Mouse (Mus musculus) left cerebral cortex, adult 9 months (tissue): ENCODE data around the gene Vmn1r43.
"Not testable (repeated sequence)": the region's sequence is repeated elsewhere in the genome, so short reads cannot be mapped to it uniquely, and the experiment has no call there.

Experiments
- DNase-seq, 2 experiments: peaks; one replicate each; pipeline ENCODE4 v3.0.0; 2022; ENCODE audit warnings: low spot score in 2 of 2

The Vmn1r43 gene

DNA sequence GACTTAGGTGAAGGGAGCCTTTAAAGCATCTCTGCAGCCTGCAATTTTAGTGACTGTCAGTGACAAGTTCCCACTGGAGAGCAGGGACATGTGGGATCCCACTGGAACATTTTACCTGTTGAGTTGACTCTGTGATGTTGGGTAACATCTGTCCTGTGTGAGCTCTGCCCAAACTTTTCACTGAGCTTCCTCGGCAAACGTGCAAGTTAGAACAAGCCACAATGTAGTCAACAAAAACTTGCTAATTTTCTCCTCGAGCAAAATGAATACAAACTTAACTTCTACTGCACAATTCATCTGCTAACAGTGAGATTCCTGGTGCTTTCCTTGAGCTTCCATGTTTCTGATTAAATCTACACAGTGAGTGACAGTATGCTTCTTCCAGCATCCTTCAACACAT lies at the start of gene Vmn1r43, which contains the start of gene Vmn1r42:
Gene Vmn1r43, minus strand, starts transcription at position 101 of the 400 bp plus-strand sequence.
Gene Vmn1r42, minus strand, starts transcription at position 101 of the 400 bp plus-strand sequence.
- not testable (repeated sequence) for DNase-seq

DNA sequence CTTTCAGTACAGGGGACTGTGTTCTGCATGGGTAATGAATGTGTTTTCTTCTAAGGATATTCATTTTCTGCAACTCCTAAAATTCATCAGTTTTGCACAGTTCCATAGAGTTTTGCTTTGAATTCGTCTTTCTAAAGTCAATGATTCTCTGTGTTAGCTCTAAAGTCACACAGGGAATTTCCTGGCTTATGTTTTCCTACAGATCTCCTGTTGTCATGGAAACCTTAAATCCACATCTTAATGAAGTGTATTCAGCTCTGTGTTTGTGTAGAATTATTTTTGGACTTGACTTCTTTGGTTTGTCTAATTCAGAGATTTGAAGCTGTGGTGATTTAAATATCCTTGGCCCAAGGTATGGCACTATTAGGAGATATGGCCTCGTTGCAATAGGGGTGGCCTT lies 7.6 kb upstream of the Vmn1r43 start:
- no peak for DNase-seq

DNA sequence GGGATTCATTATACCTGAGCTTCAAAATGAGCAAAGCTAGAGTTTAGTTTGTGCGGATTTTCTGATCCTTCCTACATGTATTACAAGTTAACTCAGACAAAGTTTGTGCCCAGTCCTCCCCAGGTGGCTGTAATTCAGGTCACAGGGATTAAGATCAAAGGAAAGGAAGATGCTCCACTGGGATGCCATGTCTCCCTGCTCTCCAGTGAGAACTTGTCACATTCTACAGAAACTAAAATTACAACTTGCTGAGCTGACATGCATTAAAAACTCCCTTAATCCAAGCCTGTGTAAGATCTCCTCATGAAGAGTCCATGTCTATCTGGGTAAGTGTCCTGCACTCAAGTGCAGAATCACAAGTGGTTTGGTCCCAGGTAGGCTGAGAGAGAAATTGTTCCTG lies 7.1 kb upstream of the Vmn1r43 start, which contains the start of gene Vmn1r44:
Gene Vmn1r44, plus strand, starts transcription at position 301 of the 400 bp plus-strand sequence.
- no peak for DNase-seq

DNA sequence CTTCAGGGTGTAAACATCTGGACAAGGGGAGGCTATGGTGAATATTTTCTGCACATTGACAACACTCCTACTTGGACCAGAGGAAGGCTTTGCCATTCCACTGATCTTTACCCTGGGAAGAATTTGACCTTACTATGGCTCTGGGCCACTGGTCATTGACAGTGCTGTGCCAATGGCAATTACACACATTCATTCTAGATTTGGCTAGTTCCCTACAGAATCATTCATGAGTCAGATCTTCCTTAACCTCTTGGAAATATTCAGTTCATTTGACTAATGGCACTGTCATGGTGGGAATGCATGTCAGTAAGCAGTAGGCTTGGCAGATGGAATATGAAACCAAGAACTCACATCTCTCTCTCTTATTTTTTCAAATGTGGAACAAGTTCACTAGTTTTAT lies 4.7 kb upstream of the Vmn1r43 start:
- no peak for DNase-seq

DNA sequence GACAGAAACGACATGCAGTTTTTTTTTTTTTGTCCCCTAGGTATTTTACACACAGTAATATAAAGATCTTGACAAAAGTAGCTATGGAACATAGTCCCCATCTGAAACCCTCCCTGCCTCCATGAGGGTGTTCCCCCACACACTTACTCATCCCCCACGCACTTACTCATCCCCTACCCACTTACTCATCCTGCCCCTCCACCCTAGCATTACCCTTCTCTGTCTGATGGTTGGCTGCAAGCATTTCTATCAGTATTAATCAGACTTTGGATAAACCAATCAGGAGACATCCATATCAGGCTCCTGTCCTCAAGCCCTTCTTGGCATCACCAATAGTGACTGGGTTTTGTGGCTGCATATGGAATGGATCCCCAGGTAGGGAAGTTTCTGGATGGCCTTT lies 750 bp upstream of the Vmn1r43 start:
- DNase-seq: no peak

DNA sequence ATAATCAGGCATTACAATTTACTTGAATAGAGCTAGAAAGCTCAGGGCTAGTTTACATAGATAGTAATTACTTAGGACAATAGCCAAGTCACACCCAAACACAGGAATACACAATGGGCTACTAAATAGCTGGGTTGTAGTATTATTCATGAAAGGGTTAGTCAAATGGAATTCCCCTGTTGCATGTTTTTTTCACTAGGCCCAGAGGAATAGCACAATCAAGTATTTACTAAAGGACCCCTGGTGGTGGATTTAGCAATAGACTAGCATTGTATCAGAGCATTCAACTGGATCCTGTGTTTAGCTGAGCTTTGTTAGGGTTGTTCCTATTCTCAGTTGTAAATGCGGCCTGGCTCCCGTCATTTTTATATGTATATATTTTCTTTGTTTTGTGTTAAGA lies 8.2 kb downstream of the Vmn1r43 start:
- no peak for DNase-seq

DNA sequence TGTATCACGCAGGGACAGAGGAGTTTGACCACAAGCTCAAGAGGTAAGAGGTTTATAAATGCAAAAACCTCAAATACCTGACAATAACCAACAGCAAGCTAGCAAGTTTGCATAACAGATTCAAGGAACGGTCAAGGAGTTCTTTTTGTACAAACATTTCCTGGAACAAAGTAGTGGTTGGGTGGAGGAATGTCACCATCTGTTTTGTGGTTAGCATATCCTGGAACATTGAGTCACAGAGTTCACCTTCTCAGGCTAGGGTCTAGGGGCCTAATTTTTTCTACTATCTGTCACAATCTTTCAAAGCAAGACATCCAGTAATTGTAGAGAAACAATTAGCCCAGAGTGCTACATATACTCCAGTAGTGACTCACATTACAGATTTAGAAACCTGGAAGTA lies 8.9 kb downstream of the Vmn1r43 start:
- DNase-seq: no peak

DNA sequence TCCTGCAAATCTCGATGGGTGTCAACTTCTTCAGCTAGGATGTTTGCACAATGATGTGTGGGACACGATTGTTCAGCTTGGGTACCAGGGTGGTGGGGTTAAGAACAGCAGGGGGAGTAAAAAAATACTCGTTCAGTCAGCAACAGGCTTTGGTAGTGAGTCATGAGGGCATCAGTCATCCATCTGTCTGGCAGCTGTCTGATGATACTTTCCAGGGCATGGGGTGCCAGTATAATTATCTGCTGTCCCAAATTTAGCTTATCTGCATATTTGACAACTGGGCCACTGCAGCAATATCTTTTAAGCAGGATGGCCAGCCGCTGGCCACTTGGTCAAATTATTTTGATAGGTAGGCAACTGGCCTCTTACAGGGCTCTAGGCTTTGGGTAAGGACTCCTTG lies 12.4 kb downstream of the Vmn1r43 start:
- DNase-seq: no peak

DNA sequence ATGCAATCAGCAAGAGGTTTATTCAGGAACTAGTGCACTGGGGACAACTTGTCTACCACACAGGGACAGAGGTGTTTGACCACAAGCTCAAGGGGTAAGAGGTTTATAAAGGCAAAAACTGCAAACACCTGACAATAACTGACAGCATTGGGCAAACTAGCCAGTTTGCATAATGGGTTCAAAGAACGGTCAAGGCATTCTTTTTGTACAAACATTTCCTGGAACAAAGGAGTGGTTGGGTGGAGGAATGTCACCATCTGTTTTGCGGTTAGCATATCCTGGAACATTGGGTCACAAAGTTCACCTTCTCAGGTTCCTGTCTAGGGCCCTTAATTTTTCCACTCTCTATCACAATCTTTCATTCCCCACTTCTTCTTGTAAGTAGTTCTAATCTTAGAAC lies 16.4 kb downstream of the Vmn1r43 start:
- DNase-seq: no peak

DNA sequence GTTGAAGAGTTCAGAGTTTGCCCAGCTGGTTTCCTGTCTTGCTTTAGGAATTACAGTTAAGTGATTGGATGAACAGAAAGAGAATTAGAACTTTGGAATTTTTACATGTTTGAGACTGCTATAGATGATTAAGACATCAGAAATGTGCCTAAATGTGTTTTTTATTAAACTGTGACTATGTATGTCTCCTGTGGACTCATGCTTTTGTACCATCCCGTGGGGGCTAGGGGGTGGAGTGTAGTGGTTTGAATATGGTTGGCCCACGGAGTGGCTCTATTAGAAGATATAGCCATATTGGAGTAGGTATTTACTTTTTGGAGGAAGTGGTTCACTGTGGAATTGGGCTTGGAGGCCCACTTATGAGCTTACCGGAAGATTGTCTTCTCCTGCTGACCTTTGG lies 18.7 kb downstream of the Vmn1r43 start:
- DNase-seq: no peak
